In genomic region chr15:25400276-25400675, GRCm38 (mm10) we compare ENCODE assay signal across 13 mouse cellular contexts.
"Had no signal": no experiment of that assay in that cellular context is flagged by ENCODE, and none has a peak within 500 bp of the region (broad histone marks: within the 10 kb centered on the region; RNA-seq: fewer than 3 reads in every experiment).

No protein-coding gene starts in this region.

- H3K4me2 ChIP-seq: limb, embryonic 13.5 days; liver, embryonic 15.5 days; neural tube, embryonic 13.5 days had no signal

- DNase-seq: kidney, adult 18-20 months; kidney, postnatal 14 days; left cerebral cortex, postnatal 4 days; lung, adult 2 months; lung, postnatal 36 days; right cerebral cortex, adult 18-20 months; right cerebral cortex, postnatal 25 days; thymus, postnatal 36 days had no signal

- H3K4me3 ChIP-seq: limb, embryonic 13.5 days; liver, embryonic 15.5 days; midbrain, embryonic 10.5 days; neural tube, embryonic 13.5 days had no signal

- H3K9me3 ChIP-seq: limb, embryonic 13.5 days; liver, embryonic 15.5 days; midbrain, embryonic 10.5 days; neural tube, embryonic 13.5 days had no signal

- H3K9ac ChIP-seq: limb, embryonic 13.5 days; liver, embryonic 15.5 days; neural tube, embryonic 13.5 days had no signal

- H3K36me3 ChIP-seq: liver, embryonic 15.5 days had no signal

- H3K27me3 ChIP-seq: limb, embryonic 13.5 days; liver, embryonic 15.5 days; neural tube, embryonic 13.5 days had no signal

- ATAC-seq: lung, postnatal 0 days had no signal

- H3K27ac ChIP-seq: limb, embryonic 13.5 days; liver, embryonic 15.5 days; midbrain, embryonic 10.5 days; neural tube, embryonic 13.5 days had no signal

- H3K4me1 ChIP-seq: liver, embryonic 15.5 days had no signal
